Comparison of ENCODE assay signal across 15 mouse cellular contexts in the genomic region with DNA sequence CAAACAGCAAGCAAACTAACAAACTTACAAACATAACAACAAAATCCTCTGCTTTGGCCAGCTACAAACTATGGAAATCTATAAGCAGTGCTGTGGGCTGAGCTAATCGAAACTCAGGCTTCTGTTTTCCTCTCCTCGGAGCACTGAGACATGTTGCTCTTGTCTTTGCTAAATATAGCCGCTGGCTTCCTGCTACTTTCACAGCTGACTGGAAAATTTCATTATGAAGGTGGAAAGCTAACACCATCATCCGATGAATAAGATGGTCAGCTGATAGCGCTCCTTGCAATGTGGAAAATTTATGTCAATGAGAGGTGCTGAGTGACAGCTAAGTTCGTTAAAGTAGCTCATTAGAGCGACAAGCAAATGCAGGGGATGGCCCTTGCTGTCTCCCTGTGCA. TPM values are rescaled to one million over a fixed set of nuclear protein-coding genes. Genes with fewer than 3 reads are reported as not detected.
DNase-seq lines count a peak whose midpoint lies in the region; ATAC-seq and TF ChIP-seq lines count a peak whose summit lies in the region.
"Had no signal": no experiment of that assay in that cellular context is flagged by ENCODE, and none has a peak within 500 bp of the region (broad histone marks: within the 10 kb centered on the region; RNA-seq: fewer than 3 reads in every experiment).

No protein-coding gene starts in this region.

- no peaks in the 10 kb centered on the region for H3K27me3 ChIP-seq in heart, embryonic 15.5 days

- no peak overlapping the region for H3K9ac ChIP-seq in heart, embryonic 15.5 days

- H3K4me2 ChIP-seq in heart, embryonic 15.5 days: peak overlapping the region; percentile 33; the same call in 1 of the 2 replicates
- H3K4me2 ChIP-seq: liver, embryonic 11.5 days had no signal

- peaks cover 7% of the 10 kb centered on the region for H3K4me1 ChIP-seq in heart, embryonic 15.5 days (replicated peaks)
- H3K4me1 ChIP-seq: hindbrain, embryonic 10.5 days had no signal

- peak; percentile 28 for DNase-seq in heart, adult 8-10 months (ENCODE audit: low spot score)
- no peak for DNase-seq in heart, postnatal 10 days
- no peak for DNase-seq in left cerebral cortex, adult 2 months (ENCODE audit: extremely low spot score in 1 of 2, low spot score in 2 of 2)
- DNase-seq in left cerebral cortex, postnatal 10 days (ENCODE audit: extremely low spot score in 1 of 2, low spot score in 2 of 2): no peak
- DNase-seq in retina, postnatal 1 day: peak; percentile 38
- DNase-seq in layer of hippocampus, postnatal 14 days (ENCODE audit: low spot score in 2 of 2): no peak
- DNase-seq: kidney, postnatal 4 days; lung, postnatal 36 days; right cerebral cortex, adult 18-20 months had no signal

- WGBS in heart, embryonic 15.5 days: 22% methylated on average over 7 of the region's 7 CpGs

- no peaks in the 10 kb centered on the region for H3K9me3 ChIP-seq in heart, embryonic 15.5 days (replicated peaks)
- H3K9me3 ChIP-seq: forebrain, embryonic 10.5 days; hindbrain, embryonic 10.5 days had no signal

- intact Hi-C loops in heart, postnatal 10 days (cut with DNase I): no loop called here
- intact Hi-C loops in left cerebral cortex, adult 2 months (cut with DNase I): no loop called here
- intact Hi-C loops in left cerebral cortex, postnatal 10 days (cut with DNase I): no loop called here

- ATAC-seq in heart, embryonic 15.5 days (replicated peaks; ENCODE audit: insufficient number of reproducible peaks, insufficient read depth, low FRiP score, low read depth): no peak
- ATAC-seq in activated CD4-positive, CD25-positive, alpha-beta regulatory T cell, adult 4 months: no peak

- H3K27ac ChIP-seq in left cerebral cortex, adult 2 months: peak overlapping the region; percentile 28; the same call in 1 of the 2 replicates
- H3K27ac ChIP-seq in heart, embryonic 15.5 days: no peak overlapping the region
- H3K27ac ChIP-seq: forebrain, embryonic 10.5 days; hindbrain, embryonic 10.5 days had no signal

- no peaks in the 10 kb centered on the region for H3K36me3 ChIP-seq in heart, embryonic 15.5 days
- H3K36me3 ChIP-seq: forebrain, embryonic 10.5 days; hindbrain, embryonic 10.5 days had no signal

- no peak overlapping the region for H3K4me3 ChIP-seq in left cerebral cortex, adult 2 months
- H3K4me3 ChIP-seq in heart, embryonic 15.5 days: no peak overlapping the region
- H3K4me3 ChIP-seq: forebrain, embryonic 10.5 days; hindbrain, embryonic 10.5 days had no signal

- TF ChIP-seq CTCF in left cerebral cortex, adult 2 months (IDR thresholded peaks at IDR 0.05): no peak

RNA-seq across cellular contexts. Expression of a gene that starts 33.5 kb away (rescaled TPM):
- total RNA-seq in heart, adult 8-10 months (2022): not detected
- not detected for total RNA-seq in heart, postnatal 10 days (2021)
- not detected for total RNA-seq in left cerebral cortex, adult 2 months (2021)
- not detected for total RNA-seq in left cerebral cortex, postnatal 10 days (2021)
- polyA plus RNA-seq in heart, embryonic 15.5 days (2015; fragmentation: Nextera tagmentation; extraction: Ambion mirVana): not detected in 2 replicates
- not detected for polyA plus RNA-seq in activated CD4-positive, CD25-positive, alpha-beta regulatory T cell, adult 4 months (2017; shearing (Covaris generic))
- total RNA-seq in layer of hippocampus, postnatal 14 days (2021): not detected
- polyA plus RNA-seq: forebrain, embryonic 10.5 days; hindbrain, embryonic 10.5 days; liver, embryonic 11.5 days; testis, adult 2 months had no signal

RNA-seq across cellular contexts. Expression of a gene that starts 59.6 kb away (rescaled TPM):
- not detected for total RNA-seq in heart, adult 8-10 months (2022)
- total RNA-seq in heart, postnatal 10 days (2021): not detected
- under 1 TPM; 0.23 to 0.37 TPM for total RNA-seq in left cerebral cortex, adult 2 months (2021)
- under 1 TPM; 0.49 to 0.90 TPM for total RNA-seq in left cerebral cortex, postnatal 10 days (2021)
- 0.62 and 0.75 TPM in 2 replicates for polyA plus RNA-seq in heart, embryonic 15.5 days (2015; fragmentation: Nextera tagmentation; extraction: Ambion mirVana)
- not detected for polyA plus RNA-seq in activated CD4-positive, CD25-positive, alpha-beta regulatory T cell, adult 4 months (2017; shearing (Covaris generic))
- total RNA-seq in layer of hippocampus, postnatal 14 days (2021): under 1 TPM; 0.31 to 0.41 TPM
- polyA plus RNA-seq: forebrain, embryonic 10.5 days; liver, embryonic 11.5 days had no signal

Comparison
In these comparisons a context has a peak if more than half of its experiments do, and no peak if none do; other contexts are left out.
1. DNase-seq: peak in heart, adult 8-10 months (single experiment) and retina, postnatal 1 day (single experiment); none in heart, postnatal 10 days (0 of 2), left cerebral cortex, adult 2 months (0 of 2), left cerebral cortex, postnatal 10 days (0 of 2) and layer of hippocampus, postnatal 14 days (0 of 2).